Mouse (Mus musculus) heart, embryonic 12.5 days (tissue): ENCODE results near the gene Tmem17. TPM values are rescaled to one million over a fixed set of nuclear protein-coding genes. Genes with fewer than 3 reads are reported as not detected.

Source experiments
- polyA plus RNA-seq: library from polyadenylated mRNA; unstranded; fragments of >200 nt; fragmentation: Nextera tagmentation; extraction: Ambion mirVana; gene quantifications from 2 replicates; pipeline ENCODE4 v1.2.1, GENCODE M21; 2016

Tmem17 gene
- polyA plus RNA-seq, 1 experiment from 2014 or later = 10.8 TPM

Other genes with a start within 250 kb of the Tmem17 start
- gene Ehbp1, start 169.8 kb upstream of the Tmem17 start, polyA plus RNA-seq = 21.4 and 24.3 TPM in 2 replicates